Mouse (Mus musculus) lung, postnatal 36 days (tissue): Measurements from ENCODE around the gene Zdhhc14.
A peak's percentile ranks its signal among the peaks of the same experiment; 100 is the strongest.

Experiments used
- DNase-seq: peaks from one replicate; pipeline ENCODE4 v3.0.0; 2022; ENCODE audit warnings: mixed read lengths

The Zdhhc14 gene

GRCm38 (mm10) chr17:5491801-5492745, at the start of gene Zdhhc14:
Gene Zdhhc14, plus strand, starts transcription at chr17:5492557.
- peak; percentile 94 for DNase-seq

- DNase-seq, result peak; percentile 50
Measured at GRCm38 (mm10) chr17:5443260-5443659, 49.1 kb upstream of the Zdhhc14 start.

- DNase-seq, result peak; percentile 59
Measured at GRCm38 (mm10) chr17:5443751-5444150, 48.6 kb upstream of the Zdhhc14 start.

GRCm38 (mm10) chr17:5453657-5454056, 38.7 kb upstream of the Zdhhc14 start:
- DNase-seq, result no peak

GRCm38 (mm10) chr17:5463912-5464311, 28.4 kb upstream of the Zdhhc14 start:
- DNase-seq, result peak; percentile 15

GRCm38 (mm10) chr17:5466736-5467135, 25.6 kb upstream of the Zdhhc14 start:
- no peak for DNase-seq

- DNase-seq, result no peak
Measured at GRCm38 (mm10) chr17:5467177-5467576, 25.2 kb upstream of the Zdhhc14 start.

GRCm38 (mm10) chr17:5472268-5472667, 20.1 kb upstream of the Zdhhc14 start:
- no peak for DNase-seq

GRCm38 (mm10) chr17:5475960-5476725, 16.2 kb upstream of the Zdhhc14 start:
- peak; percentile 18 for DNase-seq

- no peak for DNase-seq
Measured at GRCm38 (mm10) chr17:5483456-5483855, 8.9 kb upstream of the Zdhhc14 start.

GRCm38 (mm10) chr17:5484663-5485062, 7.7 kb upstream of the Zdhhc14 start:
- DNase-seq, result no peak

GRCm38 (mm10) chr17:5488156-5488555, 4.2 kb upstream of the Zdhhc14 start:
- no peak for DNase-seq

GRCm38 (mm10) chr17:5490351-5490750, 2.0 kb upstream of the Zdhhc14 start:
- DNase-seq, result no peak

- DNase-seq, result peak; percentile 97
Measured at GRCm38 (mm10) chr17:5491031-5491800, 1.1 kb upstream of the Zdhhc14 start.

- DNase-seq, result peak; percentile 63
Measured at GRCm38 (mm10) chr17:5492746-5493160, 396 bp downstream of the Zdhhc14 start.

- peak; percentile 26 for DNase-seq
Measured at GRCm38 (mm10) chr17:5493161-5493771, 909 bp downstream of the Zdhhc14 start.

GRCm38 (mm10) chr17:5493809-5494208, 1.5 kb downstream of the Zdhhc14 start:
- DNase-seq, result peak; percentile 17

GRCm38 (mm10) chr17:5494832-5495231, 2.5 kb downstream of the Zdhhc14 start:
- DNase-seq, result no peak

- DNase-seq, result no peak
Measured at GRCm38 (mm10) chr17:5497695-5498094, 5.3 kb downstream of the Zdhhc14 start.

GRCm38 (mm10) chr17:5498996-5499395, 6.6 kb downstream of the Zdhhc14 start:
- DNase-seq, result no peak

GRCm38 (mm10) chr17:5503981-5504760, 11.8 kb downstream of the Zdhhc14 start:
- DNase-seq, result no peak

- DNase-seq, result no peak
Measured at GRCm38 (mm10) chr17:5504969-5505368, 12.6 kb downstream of the Zdhhc14 start.
